Mouse (Mus musculus): Measurements from ENCODE around the gene Lrfn2. TPM values are rescaled to one million over a fixed set of nuclear protein-coding genes. Genes with fewer than 3 reads are reported as not detected.
A peak's percentile ranks its signal among the peaks of the same experiment; 100 is the strongest.

Lrfn2 gene
- polyA plus RNA-seq, 1 experiment from 2014 or later: 0.23 TPM

DNA sequence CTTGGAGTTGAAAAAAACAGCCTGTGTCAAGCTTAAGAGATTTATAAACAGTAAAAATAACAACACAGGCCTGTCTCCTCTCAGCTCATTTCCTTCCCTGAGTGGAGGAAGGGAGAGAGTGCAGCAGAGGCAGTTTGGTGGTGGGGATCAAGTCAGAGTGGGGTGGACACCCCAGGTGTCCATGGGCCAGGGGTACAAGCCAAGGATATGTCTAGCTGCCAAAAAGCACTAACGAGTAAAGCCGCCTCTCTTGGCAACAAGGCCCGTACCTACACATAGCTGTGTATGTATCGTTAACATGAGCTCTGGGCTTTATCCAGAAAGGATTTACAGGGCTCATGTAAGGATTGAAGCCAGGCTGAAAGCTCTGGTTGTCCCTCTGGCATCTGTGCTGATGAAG, 42.9 kb downstream of the Lrfn2 start:
- Histone ChIP-seq H3K4me1 (peaks cover 73% of the 10 kb centered on the region), H3K4me3 (no peak overlapping the region), H3K27me3 (ENCODE audit: low read depth, poor library complexity, severe bottlenecking) (no peaks in the 10 kb centered on the region), H3K9me3 (replicated peaks) (no peaks in the 10 kb centered on the region), H3K36me3 (no peaks in the 10 kb centered on the region), H3K27ac (replicated peaks) (0 out of 2 replicates have a peak overlapping the region, but pooled peaks have one; percentile 79)
- 79% methylated on average over 4 of the region's 4 CpGs for WGBS
- no peak for DNase-seq (ENCODE audit: low spot score)

DNA sequence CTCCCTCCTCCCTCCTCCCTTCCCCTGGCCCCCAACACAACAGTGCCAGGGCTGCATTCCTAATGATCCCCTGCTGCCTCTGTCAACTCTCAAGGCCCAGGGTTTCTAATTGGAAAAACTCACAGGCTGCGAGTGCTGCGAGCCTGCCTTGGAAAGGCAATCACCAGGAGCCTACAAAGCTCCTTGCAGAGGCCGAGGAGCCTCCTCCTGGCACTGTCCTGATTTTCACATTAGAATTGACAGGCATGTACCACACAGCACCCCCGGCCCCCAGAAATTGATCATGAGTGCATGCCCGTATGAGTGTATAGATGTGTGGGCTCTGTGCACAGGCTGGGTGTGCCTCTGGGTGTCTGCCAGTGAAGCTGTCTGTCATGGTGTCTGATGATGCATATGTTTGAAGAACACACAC, 44.4 kb downstream of the Lrfn2 start:
- Histone ChIP-seq H3K9me3 (replicated peaks) (no peaks in the 10 kb centered on the region), H3K36me3 (no peaks in the 10 kb centered on the region), H3K27me3 (ENCODE audit: low read depth, poor library complexity, severe bottlenecking) (no peaks in the 10 kb centered on the region), H3K27ac (replicated peaks) (peak overlapping the region; percentile 79), H3K4me1 (peaks cover 63% of the 10 kb centered on the region), H3K4me3 (no peak overlapping the region)
- 31% methylated on average over 5 of the region's 5 CpGs for WGBS
- peak; percentile 39 for DNase-seq (ENCODE audit: low spot score)

DNA sequence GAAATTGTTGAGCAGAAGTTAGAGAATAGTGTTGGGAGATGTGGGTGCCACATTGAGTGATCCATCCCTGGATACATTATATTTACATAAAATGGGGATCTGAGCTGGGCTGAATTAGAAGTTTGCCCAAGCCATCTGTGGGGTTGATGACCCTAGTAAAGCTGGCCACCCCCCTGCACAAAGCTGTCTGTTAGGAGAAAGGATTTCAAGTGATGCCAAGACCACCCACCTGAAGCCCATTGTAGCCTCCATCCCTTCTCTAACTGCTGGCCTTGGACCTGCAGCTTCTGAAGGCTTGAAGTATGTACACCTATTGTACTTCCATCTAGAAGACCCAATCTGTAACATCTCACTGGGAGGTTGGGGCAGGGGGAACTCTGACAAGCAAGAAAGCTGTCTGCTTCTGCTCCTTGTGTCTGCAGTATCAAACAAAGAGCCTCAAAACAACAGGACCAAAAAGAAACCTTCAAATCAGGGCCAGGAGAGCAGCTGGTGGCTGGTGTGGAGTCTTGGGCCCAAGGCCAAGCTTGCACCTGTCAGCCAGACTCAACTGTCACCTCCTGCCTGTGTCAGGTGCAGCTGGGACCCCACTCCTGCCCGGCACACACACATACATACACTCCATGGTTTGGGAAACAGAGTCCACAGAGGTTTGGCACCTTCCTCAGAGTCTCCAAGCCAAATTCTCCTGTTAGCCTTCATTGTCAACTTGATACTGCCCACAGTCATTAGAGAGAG, 63.2 kb downstream of the Lrfn2 start:
- H3K36me3 ChIP-seq: no peaks in the 10 kb centered on the region
- DNase-seq (ENCODE audit: low spot score): no peak
- peaks cover 14% of the 10 kb centered on the region for H3K4me1 ChIP-seq
- H3K27me3 ChIP-seq (ENCODE audit: low read depth, poor library complexity, severe bottlenecking): no peaks in the 10 kb centered on the region
- H3K4me3 ChIP-seq: no peak overlapping the region
- H3K9me3 ChIP-seq (replicated peaks): no peaks in the 10 kb centered on the region
- no peak overlapping the region for H3K27ac ChIP-seq (replicated peaks)
- 79% methylated on average over 1 of the region's 1 CpGs for WGBS

DNA sequence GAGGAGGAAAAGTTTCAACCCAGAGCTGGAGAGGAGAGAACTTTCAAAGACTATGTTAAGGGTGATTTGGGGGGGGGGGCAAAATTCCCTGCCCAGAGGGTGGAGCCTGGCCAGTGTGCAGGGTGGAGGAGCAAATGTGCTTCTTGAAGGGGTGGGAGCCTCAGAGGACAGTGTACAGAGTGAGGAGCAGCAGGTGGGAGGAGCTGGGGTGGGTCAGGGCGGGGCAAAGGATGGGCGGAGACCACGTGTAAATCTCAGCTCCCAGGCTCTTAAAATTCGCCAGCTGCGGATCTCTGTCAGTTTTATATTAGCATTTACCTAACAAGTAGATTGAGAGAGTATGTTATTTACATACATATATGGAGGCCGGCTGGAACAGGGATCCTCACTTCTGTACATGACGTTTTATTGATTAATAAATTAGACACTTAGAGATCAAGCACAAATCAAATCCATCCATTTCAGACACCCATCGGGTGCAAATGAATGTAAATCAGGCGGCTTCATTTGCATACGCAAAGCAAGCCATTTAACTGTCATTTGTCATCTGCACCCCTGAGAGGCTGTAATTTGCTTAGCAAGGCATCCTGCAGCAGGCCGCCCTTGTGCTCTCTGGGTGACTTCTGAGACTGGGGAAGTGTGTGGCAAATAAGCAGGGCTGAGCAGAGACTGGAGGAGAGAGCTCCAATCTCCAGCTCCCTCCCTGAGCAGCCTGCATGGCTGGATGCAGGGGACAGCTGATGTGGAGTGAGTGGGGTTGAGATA, 67.5 kb downstream of the Lrfn2 start:
- Histone ChIP-seq H3K4me1 (peaks cover 14% of the 10 kb centered on the region), H3K36me3 (no peaks in the 10 kb centered on the region), H3K27me3 (ENCODE audit: low read depth, poor library complexity, severe bottlenecking) (no peaks in the 10 kb centered on the region), H3K27ac (replicated peaks) (no peak overlapping the region), H3K9me3 (replicated peaks) (no peaks in the 10 kb centered on the region), H3K4me3 (no peak overlapping the region)
- DNase-seq (ENCODE audit: low spot score): no peak
- WGBS: 10% methylated on average over 11 of the region's 11 CpGs

DNA sequence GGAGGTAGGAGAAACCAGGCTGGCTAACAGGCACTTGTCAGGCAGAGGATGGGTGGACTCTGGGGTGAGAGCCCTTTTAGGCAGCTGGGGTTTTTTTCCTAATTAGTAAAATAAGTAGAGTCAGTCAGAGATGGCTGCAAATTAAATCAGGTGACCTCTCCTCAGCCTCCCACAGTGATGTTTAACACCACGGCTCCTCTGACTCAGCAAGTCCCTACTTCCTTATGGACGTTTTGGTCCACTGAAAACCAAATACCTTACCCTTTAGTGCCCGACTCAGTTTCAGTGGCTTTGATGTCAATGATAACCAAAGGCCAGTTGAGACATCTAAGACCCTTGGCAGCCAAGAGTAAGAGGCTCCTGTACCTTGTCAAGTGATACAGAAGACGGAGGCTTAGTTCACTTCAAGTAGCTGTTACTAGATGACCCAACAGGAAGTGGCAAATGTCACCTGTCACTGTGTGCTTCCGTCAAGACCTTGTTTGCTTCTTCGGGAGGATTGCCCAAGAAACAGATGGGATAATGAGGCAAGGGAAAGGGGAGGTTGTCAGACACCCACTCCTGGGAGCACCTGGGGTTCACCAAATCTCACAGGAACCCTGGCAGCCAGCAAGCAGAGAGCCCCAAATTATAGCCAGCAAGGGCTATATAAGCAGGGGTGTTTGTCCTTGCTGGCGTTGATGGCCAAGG, 77.3 kb downstream of the Lrfn2 start:
- no peaks in the 10 kb centered on the region for H3K9me3 ChIP-seq (replicated peaks)
- no peaks in the 10 kb centered on the region for H3K36me3 ChIP-seq
- no peaks in the 10 kb centered on the region for H3K4me1 ChIP-seq
- H3K4me3 ChIP-seq: no peak overlapping the region
- 82% methylated on average over 7 of the region's 7 CpGs for WGBS
- no peak for DNase-seq (ENCODE audit: low spot score)
- no peaks in the 10 kb centered on the region for H3K27me3 ChIP-seq (ENCODE audit: low read depth, poor library complexity, severe bottlenecking)
- no peak overlapping the region for H3K27ac ChIP-seq (replicated peaks)

DNA sequence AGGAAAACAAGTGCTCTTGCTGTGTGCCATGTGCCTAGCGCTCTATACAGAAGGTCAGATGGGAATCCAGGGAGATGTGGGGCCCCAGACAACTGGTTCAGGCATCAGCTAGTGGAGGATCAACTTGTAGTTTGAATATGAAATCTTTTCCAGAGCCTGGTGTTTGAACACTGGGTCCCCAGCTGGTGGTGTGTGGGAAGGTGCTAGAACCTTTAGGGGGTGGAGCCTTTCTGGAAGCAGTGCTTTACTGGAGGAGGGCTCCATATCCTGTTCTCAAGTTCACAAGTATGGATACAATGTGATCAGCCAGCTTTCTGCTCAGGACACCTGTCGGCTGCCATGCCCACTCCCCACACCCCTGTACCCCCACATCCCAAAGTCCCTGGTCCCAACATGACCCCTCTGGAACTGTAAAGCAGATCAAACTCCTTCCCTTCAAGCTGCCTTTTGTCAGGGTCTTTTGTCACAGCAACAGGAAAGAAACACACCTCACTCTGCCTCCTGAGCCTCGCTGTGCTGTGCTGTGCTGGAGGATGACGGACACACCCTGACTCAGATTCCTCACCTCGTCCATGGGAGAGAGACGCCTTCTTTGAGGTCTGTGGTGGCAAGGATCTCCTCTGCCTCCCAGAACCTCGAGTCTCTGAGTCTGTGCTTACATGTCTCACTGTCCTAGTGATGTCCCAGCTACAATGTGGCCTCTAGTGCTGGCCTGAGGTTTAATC, 81.9 kb downstream of the Lrfn2 start:
- H3K9me3 ChIP-seq (replicated peaks): no peaks in the 10 kb centered on the region
- H3K4me3 ChIP-seq: no peak overlapping the region
- no peak overlapping the region for H3K27ac ChIP-seq (replicated peaks)
- H3K27me3 ChIP-seq (ENCODE audit: low read depth, poor library complexity, severe bottlenecking): no peaks in the 10 kb centered on the region
- H3K36me3 ChIP-seq: no peaks in the 10 kb centered on the region
- no peak for DNase-seq (ENCODE audit: low spot score)
- WGBS: 84% methylated on average over 7 of the region's 7 CpGs
- peaks cover 13% of the 10 kb centered on the region for H3K4me1 ChIP-seq

DNA sequence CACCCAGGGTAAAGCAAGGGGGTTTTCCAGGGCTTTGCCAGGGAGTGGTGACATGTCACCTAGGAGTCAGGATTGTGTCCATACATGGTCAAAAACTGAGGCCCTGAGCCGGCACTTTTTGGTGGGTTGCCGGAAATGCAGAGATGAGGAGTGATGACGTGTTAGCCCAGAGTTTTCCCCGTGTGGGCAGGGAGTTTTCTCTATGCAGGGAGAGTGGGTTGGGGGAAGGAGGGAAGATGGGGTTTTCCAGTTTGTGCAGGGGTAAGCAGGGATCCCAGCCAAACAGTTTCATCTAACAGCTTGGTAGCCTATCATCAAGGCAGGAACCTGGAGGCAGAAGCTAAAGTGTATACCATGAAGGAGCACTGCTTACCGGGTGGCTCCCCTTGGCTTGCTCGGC, 83.2 kb downstream of the Lrfn2 start:
- no peak overlapping the region for H3K27ac ChIP-seq (replicated peaks)
- no peaks in the 10 kb centered on the region for H3K36me3 ChIP-seq
- H3K4me3 ChIP-seq: no peak overlapping the region
- H3K9me3 ChIP-seq (replicated peaks): no peaks in the 10 kb centered on the region
- no peaks in the 10 kb centered on the region for H3K27me3 ChIP-seq (ENCODE audit: low read depth, poor library complexity, severe bottlenecking)
- DNase-seq (ENCODE audit: low spot score): no peak
- 90% methylated on average over 6 of the region's 6 CpGs for WGBS
- H3K4me1 ChIP-seq: peaks cover 13% of the 10 kb centered on the region

DNA sequence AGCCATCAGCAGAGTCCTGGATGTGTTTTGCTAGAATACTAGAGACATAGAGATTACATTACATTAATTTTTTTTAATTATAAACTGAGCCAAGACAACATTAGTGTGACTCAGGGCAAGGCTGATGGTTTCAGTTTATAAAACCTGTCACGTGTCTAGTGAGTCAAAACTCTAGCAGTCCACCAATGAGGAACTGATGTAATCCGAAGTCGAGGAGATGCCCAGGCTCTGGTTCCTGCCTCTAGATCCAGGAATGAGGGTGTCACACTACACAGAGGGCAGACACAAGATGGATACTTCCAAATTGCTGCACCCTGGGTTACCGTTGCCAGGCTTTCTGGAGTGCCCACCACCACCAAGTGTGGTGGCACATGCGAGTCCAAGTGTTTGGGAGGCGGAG, 84.0 kb downstream of the Lrfn2 start:
- no peak for DNase-seq (ENCODE audit: low spot score)
- H3K36me3 ChIP-seq: no peaks in the 10 kb centered on the region
- H3K4me3 ChIP-seq: no peak overlapping the region
- no peak overlapping the region for H3K27ac ChIP-seq (replicated peaks)
- H3K4me1 ChIP-seq: peaks cover 13% of the 10 kb centered on the region
- WGBS: 97% methylated on average over 6 of the region's 6 CpGs
- H3K27me3 ChIP-seq (ENCODE audit: low read depth, poor library complexity, severe bottlenecking): no peaks in the 10 kb centered on the region
- no peaks in the 10 kb centered on the region for H3K9me3 ChIP-seq (replicated peaks)

DNA sequence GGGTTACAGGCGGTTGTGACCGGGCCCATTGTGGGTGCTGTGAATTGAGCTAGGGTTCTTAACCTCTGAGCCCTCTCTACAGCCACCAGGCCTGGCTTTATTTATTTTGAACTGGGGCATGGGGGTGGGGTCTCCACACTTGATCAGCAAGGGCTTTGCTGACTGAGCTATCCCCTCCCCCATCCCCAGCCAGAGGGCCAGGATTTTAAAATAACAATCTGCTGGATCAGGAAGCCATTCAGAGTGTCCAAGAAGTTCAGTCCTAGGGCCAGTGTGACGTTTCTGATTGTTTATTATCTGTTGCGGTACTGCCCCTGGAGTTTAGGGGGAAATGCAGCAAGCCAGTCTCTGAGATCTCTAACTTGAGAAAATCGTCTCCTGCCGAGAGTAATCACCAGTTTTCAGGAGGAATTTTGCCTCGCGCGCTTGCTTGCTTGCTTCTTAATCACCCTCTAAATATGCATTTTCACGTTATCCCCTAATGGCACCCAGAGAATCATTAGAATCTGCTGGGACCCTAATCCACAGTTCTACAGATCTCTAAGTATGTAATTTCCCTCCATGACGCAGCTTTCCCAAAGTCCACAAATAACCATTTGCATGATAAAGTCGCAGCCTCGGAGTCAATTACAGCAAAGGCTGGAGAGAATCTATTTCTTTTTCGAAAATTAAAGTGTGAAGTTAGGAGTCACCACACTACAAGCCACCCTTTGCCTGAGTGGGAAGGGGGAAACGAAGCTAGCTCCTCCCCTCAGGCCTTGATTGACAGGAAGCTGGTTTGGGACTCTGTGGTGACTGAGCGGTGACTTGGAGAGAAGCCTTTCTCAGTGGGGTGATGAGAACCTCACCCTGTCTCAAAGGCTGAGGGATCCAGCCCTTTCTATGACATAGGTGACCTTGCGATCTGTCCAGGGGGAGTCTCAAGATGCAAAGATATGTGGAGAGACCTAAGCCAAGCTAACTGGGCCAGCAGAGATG, 85.5 kb downstream of the Lrfn2 start:
- Histone ChIP-seq H3K4me1 (peaks cover 13% of the 10 kb centered on the region), H3K27me3 (ENCODE audit: low read depth, poor library complexity, severe bottlenecking) (no peaks in the 10 kb centered on the region), H3K9me3 (replicated peaks) (no peaks in the 10 kb centered on the region), H3K36me3 (no peaks in the 10 kb centered on the region), H3K4me3 (no peak overlapping the region), H3K27ac (replicated peaks) (no peak overlapping the region; the same call in 1 of the 2 replicates)
- peak; percentile 36 for DNase-seq (ENCODE audit: low spot score)
- 37% methylated on average over 17 of the region's 17 CpGs for WGBS

DNA sequence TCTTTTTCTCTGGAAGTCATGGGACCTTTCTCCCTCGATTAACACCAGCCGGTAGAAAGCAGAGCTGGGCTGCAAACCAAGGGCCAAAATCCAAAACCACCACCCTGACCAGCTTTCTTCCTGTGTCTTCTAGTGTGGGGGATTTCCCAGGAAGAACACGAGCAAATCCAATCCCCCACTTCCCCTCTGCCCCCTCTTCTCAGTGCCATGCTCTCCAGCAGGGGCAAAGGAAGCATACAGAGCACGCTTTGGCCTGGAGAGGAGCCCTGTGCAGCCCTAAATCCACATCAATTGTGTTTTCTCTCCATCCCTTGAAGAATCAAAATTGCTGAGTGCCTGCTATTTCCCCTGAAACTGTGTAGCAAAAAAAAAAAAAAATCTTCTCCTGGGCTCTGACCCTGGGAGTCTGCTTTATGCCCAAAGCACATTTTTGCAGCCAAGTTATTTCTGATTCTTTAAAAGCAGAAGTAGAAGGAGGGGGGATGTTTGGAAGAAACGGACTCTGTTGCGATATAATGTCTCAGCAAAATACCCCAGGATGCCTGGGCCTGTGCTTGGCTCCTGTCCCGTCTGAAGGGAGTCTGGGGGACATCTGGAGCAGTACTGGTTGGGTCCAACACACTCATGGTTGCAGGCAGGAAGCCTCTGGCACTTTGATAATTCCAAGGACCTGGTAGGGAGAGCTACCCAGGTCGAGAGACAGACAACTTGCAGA, 86.8 kb downstream of the Lrfn2 start:
- Histone ChIP-seq H3K36me3 (no peaks in the 10 kb centered on the region), H3K4me3 (no peak overlapping the region), H3K27me3 (ENCODE audit: low read depth, poor library complexity, severe bottlenecking) (no peaks in the 10 kb centered on the region), H3K4me1 (peaks cover 13% of the 10 kb centered on the region), H3K9me3 (replicated peaks) (no peaks in the 10 kb centered on the region), H3K27ac (replicated peaks) (no peak overlapping the region)
- WGBS: 81% methylated on average over 8 of the region's 8 CpGs
- no peak for DNase-seq (ENCODE audit: low spot score)

DNA sequence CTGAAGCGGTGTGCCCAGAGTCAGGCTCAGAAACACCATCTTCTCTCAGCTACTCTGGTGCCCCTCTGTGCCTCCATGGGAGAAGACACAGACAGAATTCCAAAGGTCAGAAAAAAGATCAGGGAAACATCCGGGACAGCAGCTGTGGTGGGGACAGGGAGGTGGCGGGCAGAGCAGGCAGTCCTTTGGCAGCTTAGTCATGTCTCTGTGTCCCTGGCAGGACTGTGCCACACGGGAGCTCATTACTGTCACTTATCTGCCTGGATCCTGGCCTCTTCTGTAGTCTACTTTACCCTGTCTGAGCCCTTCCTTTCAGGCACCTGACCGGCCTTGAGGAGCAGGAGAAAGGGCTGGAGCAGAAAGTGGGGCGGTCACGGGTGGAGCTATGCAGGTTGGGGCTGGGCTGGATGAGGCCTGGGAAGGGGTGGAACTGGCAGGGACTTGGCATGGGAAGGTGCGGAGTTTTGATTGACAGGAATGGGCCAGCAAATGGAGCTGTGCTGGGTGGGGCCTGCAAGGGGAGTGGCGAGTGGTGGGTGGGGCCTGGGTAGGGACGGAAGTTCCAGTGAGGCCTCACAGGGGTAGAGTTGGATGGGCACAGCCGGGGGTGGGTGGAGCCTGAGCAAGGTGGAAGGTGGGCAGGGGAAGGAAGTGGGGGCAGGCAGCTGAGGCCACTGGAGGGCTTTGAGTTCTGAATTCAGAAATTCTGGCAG, 97.5 kb downstream of the Lrfn2 start:
- DNase-seq (ENCODE audit: low spot score): peak; percentile 30
- peaks cover 15% of the 10 kb centered on the region for H3K4me1 ChIP-seq
- H3K36me3 ChIP-seq: no peaks in the 10 kb centered on the region
- WGBS: 44% methylated on average over 11 of the region's 11 CpGs
- no peaks in the 10 kb centered on the region for H3K27me3 ChIP-seq (ENCODE audit: low read depth, poor library complexity, severe bottlenecking)
- no peaks in the 10 kb centered on the region for H3K9me3 ChIP-seq (replicated peaks)
- no peak overlapping the region for H3K4me3 ChIP-seq
- H3K27ac ChIP-seq (replicated peaks): no peak overlapping the region
